Mouse (Mus musculus): ENCODE measurements around the gene Aadat. TPM values are rescaled to one million over a fixed set of nuclear protein-coding genes. Genes with fewer than 3 reads are reported as not detected.
"Not testable (repeated sequence)": the region's sequence is repeated elsewhere in the genome, so short reads cannot be mapped to it uniquely, and the experiment has no call there.

The Aadat gene
- polyA plus RNA-seq, 1 experiment from 2014 or later: 0.57 TPM

DNA sequence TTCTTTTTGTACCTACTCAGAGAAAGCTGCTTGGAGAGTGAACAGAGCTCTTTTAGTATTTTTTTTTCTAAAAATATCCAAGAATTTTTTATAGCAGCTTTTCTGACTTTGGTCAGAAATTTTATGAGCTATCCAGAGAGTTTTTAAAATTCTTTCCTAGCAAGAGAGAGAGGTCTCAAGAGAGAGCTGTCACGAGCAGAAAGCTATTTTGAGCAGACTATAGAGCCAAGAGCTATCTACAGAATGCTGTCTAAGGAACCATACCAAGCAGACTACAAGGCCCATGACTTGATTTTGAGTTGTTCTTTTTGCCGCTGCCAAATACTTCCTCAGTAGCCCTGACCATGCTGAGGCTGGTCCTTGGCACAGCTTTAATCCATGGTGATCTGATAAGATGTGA lies 77.6 kb downstream of the Aadat start:
- H3K27ac ChIP-seq: no peak overlapping the region
- whole genome bisulfite sequencing: 68% methylated on average over 2 of the region's 2 CpGs
- no peaks in the 10 kb centered on the region for H3K27me3 ChIP-seq
- H3K9me3 ChIP-seq: no peaks in the 10 kb centered on the region
- H3K4me1 ChIP-seq: no peaks in the 10 kb centered on the region
- no peaks in the 10 kb centered on the region for H3K36me3 ChIP-seq
- no peak for ATAC-seq (ENCODE audit: borderline replicate concordance, extremely low read depth, low FRiP score, low TSS enrichment)
- no peak overlapping the region for H3K4me3 ChIP-seq
- no peak overlapping the region for H3K9ac ChIP-seq
- no peak overlapping the region for H3K4me2 ChIP-seq

DNA sequence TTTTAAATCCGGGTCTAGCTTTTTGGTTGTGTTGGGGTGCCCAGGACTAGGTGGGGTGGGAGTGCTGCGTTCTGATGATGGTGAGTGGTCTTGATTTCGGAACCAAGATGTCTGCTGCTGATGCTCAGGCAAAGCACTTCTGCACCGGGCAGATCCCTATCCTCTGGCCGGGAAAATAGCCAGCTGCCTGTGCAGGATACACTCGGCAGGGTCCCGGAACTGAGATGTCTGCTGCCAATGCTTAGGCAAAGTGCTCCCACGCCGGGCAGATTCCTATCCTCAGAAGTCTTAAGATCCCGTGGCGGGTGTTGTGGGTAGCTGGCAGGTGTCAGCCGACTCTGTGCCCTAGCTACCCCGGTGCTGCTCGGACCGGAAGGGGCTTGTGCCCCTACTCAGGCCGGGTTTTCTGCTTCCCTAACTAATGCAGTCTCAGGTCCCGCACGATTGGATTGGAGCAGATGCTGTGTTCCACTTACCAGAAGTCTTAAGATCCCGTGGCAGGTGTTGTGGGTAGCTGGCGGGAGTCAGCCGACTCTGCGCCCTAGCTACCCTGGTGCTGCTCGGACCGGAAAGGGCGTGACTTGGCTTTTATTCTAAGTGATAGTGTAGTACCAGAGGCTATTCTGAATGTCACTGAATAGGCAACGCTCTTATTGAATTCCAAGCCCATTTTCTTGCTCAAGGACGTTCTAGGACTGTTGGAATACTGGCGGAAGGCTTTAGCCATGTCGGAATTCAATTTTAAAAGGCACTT lies 85.8 kb downstream of the Aadat start:
- ATAC-seq (ENCODE audit: borderline replicate concordance, extremely low read depth, low FRiP score, low TSS enrichment): not testable (repeated sequence)

DNA sequence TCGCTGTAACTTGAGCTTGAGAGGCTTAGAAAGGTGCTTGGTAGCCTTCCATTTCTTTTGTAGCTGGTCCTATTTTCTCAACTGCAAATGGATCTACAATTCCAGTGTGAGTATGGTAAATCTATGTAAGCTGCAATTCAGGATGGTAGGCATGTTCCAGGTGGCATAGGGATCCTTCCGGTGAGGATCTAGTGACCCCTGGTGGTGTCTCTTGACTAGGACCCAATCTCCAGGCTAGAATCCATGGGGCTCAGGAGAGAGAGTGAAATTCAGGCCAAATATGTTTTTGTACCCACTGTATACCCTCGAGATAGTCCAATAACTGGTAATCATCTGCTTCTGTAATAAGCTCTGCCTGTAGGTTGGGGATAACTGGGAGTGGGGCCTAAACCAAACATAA lies 89.0 kb downstream of the Aadat start:
- WGBS: 62% methylated on average over 3 of the region's 3 CpGs

More for the DNA sequence above, 85.8 kb downstream of the Aadat start:
- WGBS: 81% methylated on average over 29 of the region's 29 CpGs
- not testable (repeated sequence) for H3K36me3 ChIP-seq, H3K9me3 ChIP-seq, H3K27me3 ChIP-seq, H3K4me1 ChIP-seq, H3K27ac ChIP-seq, H3K9ac ChIP-seq, H3K4me2 ChIP-seq, H3K4me3 ChIP-seq

More for the DNA sequence above, 89.0 kb downstream of the Aadat start:
- Histone ChIP-seq H3K4me3 (no peak overlapping the region), H3K4me2 (no peak overlapping the region), H3K4me1 (no peaks in the 10 kb centered on the region), H3K36me3 (no peaks in the 10 kb centered on the region), H3K9ac (no peak overlapping the region), H3K27me3 (no peaks in the 10 kb centered on the region), H3K9me3 (no peaks in the 10 kb centered on the region), H3K27ac (no peak overlapping the region)
- ATAC-seq (ENCODE audit: borderline replicate concordance, extremely low read depth, low FRiP score, low TSS enrichment): no peak

Other genes starting within 250 kb of the Aadat start
- gene Gm10283, start 2.7 kb upstream of the Aadat start, polyA plus RNA-seq (2015; fragmentation: Nextera tagmentation; extraction: Ambion mirVana): not detected in 2 replicates
- gene Mfap3l, start 126.9 kb downstream of the Aadat start, polyA plus RNA-seq (2015; fragmentation: Nextera tagmentation; extraction: Ambion mirVana): 4.4 and 4.7 TPM in 2 replicates